Mouse (Mus musculus) kidney, adult 2 months (tissue): ENCODE measurements around the gene Epo.

Experiments
- CTCF ChIP-seq: fragments of 200-500 bp; conservative IDR thresholded peaks from 2 replicates; pipeline ENCODE4 v1.5.1; 2011; ENCODE audit warnings: low read depth, mild to moderate bottlenecking, control low read depth, low read length, moderate library complexity, mixed read lengths; ENCODE audit not compliant: insufficient read depth, insufficient read length
- POLR2A ChIP-seq: fragments of 200-500 bp; IDR thresholded peaks from one replicate; pipeline ENCODE4 v1.6.1; 2011; ENCODE audit warnings: low read depth, low read length, control low read depth

- TF ChIP-seq CTCF = no peak
- no peak for TF ChIP-seq POLR2A
Measured at GRCm38 (mm10) chr5:137511706-137512105, 21.3 kb downstream of the Epo start.
